Mouse (Mus musculus) CH12.LX (cell line): ENCODE data around the gene Osbpl3. TPM values are rescaled to one million over a fixed set of nuclear protein-coding genes. Genes with fewer than 3 reads are reported as not detected.

Experiments used
- DNase-seq: peaks from one replicate; pipeline ENCODE4 v3.0.0-alpha.2; 2013; ENCODE audit errors: extremely low read depth
- H3K27ac ChIP-seq: 2 replicates; pipeline ENCODE4 v1.5.1; 2012; ENCODE audit warnings: low read depth, mild to moderate bottlenecking, control low read depth, moderate library complexity; ENCODE audit not compliant: insufficient read depth
- H3K27me3 ChIP-seq: replicated peaks from 2 replicates; pipeline ENCODE3; 2012; ENCODE audit warnings: inconsistent platforms
- H3K36me3 ChIP-seq, 2 experiments: replicated peaks in 1 of 2; 2 replicates each; pipeline versions ENCODE3 to v1.6.1; 2012; ENCODE audit warnings: inconsistent platforms in 1 of 2, low read length in 1 of 2, mild to moderate bottlenecking in 1 of 2, mixed read lengths in 1 of 2, moderate library complexity in 1 of 2; ENCODE audit not compliant: control insufficient read depth in 1 of 2, insufficient read depth in 1 of 2
- H3K4me1 ChIP-seq, 2 experiments: 2 replicates each; pipeline ENCODE4 v1.6.1; 2012; ENCODE audit warnings: inconsistent platforms in 1 of 2, moderate library complexity in 1 of 2; ENCODE audit not compliant: insufficient read depth in 2 of 2, control insufficient read depth in 1 of 2
- H3K4me2 ChIP-seq: 2 replicates; pipeline ENCODE4 v1.6.1; 2012; ENCODE audit warnings: low read depth, mild to moderate bottlenecking, control low read depth; ENCODE audit not compliant: poor library complexity, insufficient read depth, severe bottlenecking
- H3K4me3 ChIP-seq, 3 experiments: fragments of 150-350 bp in 1 of 3; sonication (generic) in 1 of 3; replicated peaks in 1 of 3; 2 replicates each; pipeline versions ENCODE3 to v1.5.1; 2011 to 2012; ENCODE audit warnings: low read depth in 2 of 3, low read length in 2 of 3, mild to moderate bottlenecking in 2 of 3, moderate library complexity in 2 of 3, control low read depth in 1 of 3, improper control_type of control experiment in 1 of 3, inconsistent platforms in 1 of 3, mixed read lengths in 1 of 3; ENCODE audit not compliant: poor library complexity in 1 of 3
- H3K79me2 ChIP-seq: replicated peaks from 2 replicates; pipeline ENCODE4 v1.6.1; 2012; ENCODE audit warnings: mild to moderate bottlenecking, moderate library complexity; ENCODE audit not compliant: control insufficient read depth, poor library complexity, insufficient read depth, severe bottlenecking; ENCODE audit errors: extremely low read depth
- H3K9ac ChIP-seq: 2 replicates; pipeline ENCODE4 v1.6.1; 2012; ENCODE audit warnings: low read depth, mild to moderate bottlenecking, control low read depth, moderate library complexity; ENCODE audit not compliant: insufficient read depth
- H3K9me3 ChIP-seq: replicated peaks from 2 replicates; pipeline ENCODE3; 2012; ENCODE audit warnings: low read length, inconsistent platforms, mixed read lengths
- CHD1 ChIP-seq: IDR thresholded peaks from 2 replicates; pipeline ENCODE4 v1.6.1; 2012; ENCODE audit warnings: low read depth, low read length, improper control_type of control experiment, inconsistent platforms
- CTCF ChIP-seq, 2 experiments: IDR thresholded peaks in 1 of 2; conservative IDR thresholded peaks in 1 of 2; 2 replicates each; pipeline ENCODE4 v1.5.1; 2011 to 2012; ENCODE audit warnings: low read depth in 2 of 2, low read length in 2 of 2, improper control_type of control experiment in 1 of 2, inconsistent platforms in 1 of 2, mild to moderate bottlenecking in 1 of 2, moderate library complexity in 1 of 2
- E2F4 ChIP-seq: IDR thresholded peaks from 2 replicates; pipeline ENCODE4 v1.6.1; 2011; ENCODE audit warnings: low read depth, low read length, improper control_type of control experiment; ENCODE audit not compliant: insufficient replicate concordance
- GABPA ChIP-seq: IDR thresholded peaks from 2 replicates; pipeline ENCODE4 v1.6.1; 2012; ENCODE audit warnings: low read depth, low read length, improper control_type of control experiment, inconsistent platforms; ENCODE audit not compliant: insufficient replicate concordance
- HCFC1 ChIP-seq: IDR thresholded peaks from 2 replicates; pipeline ENCODE4 v1.6.1; 2012; ENCODE audit warnings: low read depth, mild to moderate bottlenecking, inconsistent platforms, low read length, improper control_type of control experiment
- JUN ChIP-seq: IDR thresholded peaks from 2 replicates; pipeline ENCODE4 v1.6.1; 2011; ENCODE audit warnings: low read depth, mild to moderate bottlenecking, low read length, improper control_type of control experiment, moderate library complexity; ENCODE audit not compliant: insufficient read depth
- KAT2A ChIP-seq: IDR thresholded peaks from 2 replicates; pipeline ENCODE4 v1.6.1; 2012; ENCODE audit warnings: low read length, improper control_type of control experiment, inconsistent platforms; ENCODE audit not compliant: insufficient replicate concordance
- MAX ChIP-seq: IDR thresholded peaks from 2 replicates; pipeline ENCODE4 v1.6.1; 2011; ENCODE audit warnings: low read length, improper control_type of control experiment
- MYC ChIP-seq: IDR thresholded peaks from 2 replicates; pipeline ENCODE4 v1.6.1; 2011; ENCODE audit warnings: low read depth, mild to moderate bottlenecking, improper control_type of control experiment, low read length
- NRF1 ChIP-seq: IDR thresholded peaks from 2 replicates; pipeline ENCODE4 v1.6.1; 2014; ENCODE audit warnings: low read depth, mild to moderate bottlenecking, inconsistent platforms, low read length, improper control_type of control experiment, moderate library complexity
- PAX5 ChIP-seq: IDR thresholded peaks from 2 replicates; pipeline ENCODE4 v1.6.1; 2012; ENCODE audit warnings: low read length, inconsistent platforms, mixed read lengths
- POLR2A ChIP-seq: IDR thresholded peaks from 2 replicates; pipeline ENCODE4 v1.6.1; 2011; ENCODE audit warnings: low read depth, mild to moderate bottlenecking, improper control_type of control experiment, low read length
- POLR2AphosphoS2 ChIP-seq: IDR thresholded peaks from 2 replicates; pipeline ENCODE4 v1.6.1; 2011; ENCODE audit warnings: low read depth, low read length, improper control_type of control experiment
- RAD21 ChIP-seq: IDR thresholded peaks from 2 replicates; pipeline ENCODE4 v1.6.1; 2011; ENCODE audit warnings: low read depth, mild to moderate bottlenecking, low read length, improper control_type of control experiment, moderate library complexity
- SIN3A ChIP-seq: IDR thresholded peaks from 2 replicates; pipeline ENCODE4 v1.6.1; 2012; ENCODE audit warnings: low read length, improper control_type of control experiment, inconsistent platforms
- SMC3 ChIP-seq: IDR thresholded peaks from 2 replicates; pipeline ENCODE4 v1.6.1; 2011; ENCODE audit warnings: low read depth, low read length, improper control_type of control experiment
- TCF12 ChIP-seq: IDR thresholded peaks from 2 replicates; pipeline ENCODE4 v1.6.1; 2014; ENCODE audit warnings: low read depth, mild to moderate bottlenecking, inconsistent platforms, low read length, improper control_type of control experiment
- USF2 ChIP-seq: conservative IDR thresholded peaks from 2 replicates; pipeline ENCODE4 v1.6.1; 2011; ENCODE audit warnings: low read depth, low read length, improper control_type of control experiment
- dilution Hi-C: fragments of 300-500 bp; cut with MboI; formaldehyde crosslinking; loops from 2 replicates; pipeline ENCODE4 v1.14.3; 2020; ENCODE audit warnings: low sequenced_read_pairs; ENCODE audit not compliant: extremely low pct_unique_long_range_greater_than_20kb, extremely low pct_ligation_motif_present
- in situ Hi-C: fragments of 300-500 bp; cut with MboI; formaldehyde crosslinking; loops from 3 replicates; pipeline ENCODE4 v1.14.3; 2019; ENCODE audit warnings: low sequenced_read_pairs, low pct_ligation_motif_present, low pct_unique_long_range_greater_than_20kb, mixed read lengths
- polyA plus RNA-seq: library from polyadenylated mRNA; unstranded; fragments of >175 nt; gene quantifications from 2 replicates; pipeline ENCODE4 v1.2.1, GENCODE M21; 2012; ENCODE audit warnings: low read depth; ENCODE audit not compliant: insufficient read length
- total RNA-seq, 2 experiments: library from RNA; depleted of rRNA; stranded (reverse); fragments of 300-350 nt in 1 of 2; fragments of >200 nt in 1 of 2; gene quantifications; 2 replicates each; pipeline ENCODE4 v1.2.3; 2012 to 2014

The Osbpl3 gene
- total and polyA plus RNA-seq, 3 experiments, result 2.2 to 8.1 (median 3.5) TPM

DNA sequence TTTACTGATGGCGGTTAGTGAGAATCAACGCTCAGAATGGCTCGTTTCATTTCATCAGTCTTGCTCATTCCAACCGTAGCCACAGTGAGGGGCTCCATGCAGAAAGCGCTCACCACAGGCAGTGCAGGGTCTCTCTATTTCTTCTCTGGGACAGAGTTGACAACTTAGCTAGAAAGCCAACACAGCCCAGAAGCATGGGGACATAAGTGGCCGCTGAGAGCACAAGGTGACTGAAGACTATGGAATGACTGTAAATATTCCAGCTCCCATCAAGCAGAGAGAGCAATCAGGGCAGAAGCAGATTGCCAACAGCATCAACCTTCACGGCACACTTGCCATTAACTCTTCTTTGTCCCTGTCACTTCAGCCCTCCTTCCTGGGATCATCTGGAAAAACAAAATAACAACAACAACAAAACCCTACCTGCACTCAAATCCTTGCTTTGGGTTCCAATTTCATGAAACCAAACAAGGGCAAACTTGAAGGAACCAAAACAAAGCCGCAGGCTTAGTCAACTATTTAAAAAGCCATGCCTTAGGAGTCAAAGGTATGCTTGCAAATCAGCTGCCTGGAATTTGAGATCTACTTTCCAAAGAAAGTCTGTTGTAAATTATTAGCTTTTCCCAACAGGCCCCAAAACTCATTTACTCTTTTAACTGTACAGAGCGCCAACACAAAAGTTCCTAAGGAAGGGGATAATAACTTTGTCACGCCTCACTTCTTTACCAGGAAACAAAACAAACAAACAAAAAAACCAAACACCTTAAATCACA is 36.3 kb downstream of the Osbpl3 start:
- Histone ChIP-seq H3K4me3 (no peak overlapping the region), H3K4me2 (no peak overlapping the region), H3K9ac (no peak overlapping the region), H3K79me2 (no peaks in the 10 kb centered on the region), H3K4me1 (peaks cover 4 to 21% of the 10 kb centered on the region in 2 experiments), H3K27me3 (no peaks in the 10 kb centered on the region), H3K36me3 (peaks cover 2 to 4% of the 10 kb centered on the region in 2 experiments), H3K9me3 (peaks cover 3% of the 10 kb centered on the region), H3K27ac (no peak overlapping the region)
- no peak for TF ChIP-seq CTCF (conservative IDR thresholded peaks at IDR 0.05 in 1 of 2, IDR thresholded peaks at IDR 0.05 in 1 of 2; ENCODE audit: low read depth in 2 of 2, low read length in 2 of 2)
- no peak for TF ChIP-seq MAX
- TF ChIP-seq E2F4, result no peak
- dilution Hi-C loops (loop anchor here (25.0 kb wide), 1 partner anchor 107 kb away; no protein-coding TSS in a partner anchor), in situ Hi-C loops (no loop called here)
- DNase-seq, result no peak

DNA sequence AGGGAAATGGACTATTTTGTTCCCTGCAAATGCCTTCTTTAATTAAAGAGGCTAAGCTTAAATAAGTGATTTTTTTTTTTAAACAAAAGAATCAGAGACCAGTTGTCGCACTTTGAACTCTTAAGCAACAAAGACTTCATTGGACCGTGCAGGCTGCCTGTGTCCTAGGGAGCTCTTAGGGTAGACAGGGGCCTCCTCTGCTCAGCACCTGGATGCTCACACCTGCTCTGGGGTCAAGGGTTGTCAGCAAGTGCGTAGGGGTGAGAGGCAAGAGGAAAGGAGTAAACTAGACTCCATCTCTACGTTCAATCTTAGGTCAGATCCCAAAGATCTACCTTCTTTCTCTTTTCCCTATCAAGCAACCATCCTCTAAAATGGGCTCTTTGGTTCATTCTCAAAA is 37.0 kb downstream of the Osbpl3 start:
- Histone ChIP-seq H3K27me3 (no peaks in the 10 kb centered on the region), H3K4me1 (peaks cover 6 to 21% of the 10 kb centered on the region in 2 experiments), H3K36me3 (peaks cover 2 to 3% of the 10 kb centered on the region in 2 experiments), H3K9me3 (peaks cover 3% of the 10 kb centered on the region), H3K4me2 (no peak overlapping the region), H3K79me2 (no peaks in the 10 kb centered on the region), H3K27ac (no peak overlapping the region), H3K9ac (no peak overlapping the region), H3K4me3 (no peak overlapping the region)
- dilution Hi-C loops, result loop anchor here (25.0 kb wide), 1 partner anchor 107 kb away; no protein-coding TSS in a partner anchor
- DNase-seq, result no peak
- TF ChIP-seq MAX (no peak), PAX5 (no peak), KAT2A (no peak), NRF1 (no peak), HCFC1 (no peak), SIN3A (no peak), CHD1 (no peak), E2F4 (no peak), SMC3 (no peak), RAD21 (no peak), TCF12 (no peak), MYC (no peak), USF2 (no peak), GABPA (no peak), JUN (no peak), POLR2AphosphoS2 (no peak), POLR2A (no peak)
- in situ Hi-C loops, result no loop called here
